Mouse (Mus musculus) urinary bladder, adult 18-20 months (tissue): ENCODE data around the gene Zbed4.
"Not testable (repeated sequence)": the region's sequence is repeated elsewhere in the genome, so short reads cannot be mapped to it uniquely, and the experiment has no call there.

Source experiments
- DNase-seq, 2 experiments: peaks; one replicate each; pipeline ENCODE4 v3.0.0; 2022; ENCODE audit warnings: low spot score in 2 of 2, mixed read lengths in 2 of 2

Gene Zbed4

DNA sequence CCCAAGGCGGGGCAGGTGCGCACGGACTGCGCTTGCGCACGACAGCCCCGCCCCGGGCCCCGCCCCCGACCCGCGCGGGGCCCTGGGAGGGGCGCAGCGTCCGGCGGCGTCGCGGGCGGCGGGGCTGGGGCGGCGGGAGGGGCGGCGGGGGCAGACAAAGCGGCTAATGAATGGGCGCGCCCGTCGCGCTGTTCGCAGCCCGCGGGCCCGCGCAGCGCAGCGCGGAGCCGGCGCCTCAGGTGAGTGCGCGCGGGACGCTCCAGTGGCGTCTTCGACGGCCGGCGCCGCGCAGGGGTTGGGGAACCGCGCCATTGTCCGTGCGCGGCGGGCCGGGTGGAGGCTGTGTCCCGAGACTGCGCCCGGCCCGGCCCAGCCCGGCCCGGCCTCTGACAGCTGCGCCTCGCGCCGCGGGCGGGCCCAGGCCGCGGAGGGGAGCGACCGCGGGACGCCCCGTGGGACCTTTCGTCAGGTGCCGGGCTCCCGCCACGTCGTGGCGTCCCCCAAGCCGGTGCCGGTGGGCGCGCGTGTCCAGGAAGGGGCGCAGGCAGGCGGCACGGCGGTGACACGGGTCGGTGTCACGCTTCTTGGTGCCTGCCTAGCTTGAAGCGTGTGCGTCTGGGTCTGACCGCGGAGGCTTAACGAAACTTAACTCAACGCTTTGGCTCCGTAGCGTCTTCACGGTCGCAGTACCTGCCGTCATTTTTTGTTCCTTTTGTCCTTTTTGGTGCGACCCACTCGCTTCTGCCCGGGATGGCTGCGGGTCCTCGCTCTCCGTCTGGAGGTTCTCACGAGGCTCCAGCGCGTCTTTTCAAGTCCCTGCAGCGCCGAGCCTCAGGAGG is at the start of gene Zbed4:
Zbed4 (plus strand) TSS at position 97 of the 839 bp plus-strand sequence.
- peak; percentile 17 to 61 for DNase-seq

DNA sequence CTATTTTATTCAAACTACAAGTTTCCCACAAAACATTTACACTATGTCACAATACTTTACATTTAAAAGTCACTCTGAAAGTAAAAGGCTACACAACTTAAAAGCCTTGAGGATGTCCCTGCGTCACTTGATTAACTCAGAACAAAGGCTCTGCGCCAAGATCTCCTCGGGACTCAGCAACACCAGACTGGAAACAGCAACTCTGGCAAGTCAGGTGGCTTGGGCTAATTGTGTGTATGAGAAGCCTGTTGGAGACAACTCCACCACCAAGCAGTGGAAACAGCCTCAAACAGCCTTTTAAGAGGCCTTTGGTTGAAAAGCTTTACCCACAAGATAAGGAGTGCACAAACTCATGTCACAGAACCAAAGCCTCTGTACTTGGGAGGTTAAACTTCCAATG is 49.0 kb upstream of the Zbed4 start:
- DNase-seq = no peak

DNA sequence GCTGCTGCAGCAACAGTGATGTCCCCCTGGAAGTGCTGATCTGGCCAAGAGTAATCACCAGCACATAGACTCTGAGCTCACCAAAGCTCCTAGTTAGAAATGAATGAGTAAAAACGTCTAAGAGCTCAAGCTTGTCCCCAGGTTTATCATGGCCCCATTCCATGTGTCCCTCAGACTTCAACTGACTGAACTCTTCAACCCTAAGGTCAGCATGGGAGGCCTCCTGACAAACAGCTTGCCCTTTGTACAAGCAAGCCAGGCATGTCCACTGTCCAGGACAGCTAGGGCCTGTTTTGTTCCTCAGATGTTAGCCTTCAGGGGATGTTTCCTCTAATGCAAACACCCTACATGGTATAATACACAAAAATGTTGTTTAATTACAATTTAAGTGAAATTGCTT is 47.2 kb upstream of the Zbed4 start:
- DNase-seq = no peak

DNA sequence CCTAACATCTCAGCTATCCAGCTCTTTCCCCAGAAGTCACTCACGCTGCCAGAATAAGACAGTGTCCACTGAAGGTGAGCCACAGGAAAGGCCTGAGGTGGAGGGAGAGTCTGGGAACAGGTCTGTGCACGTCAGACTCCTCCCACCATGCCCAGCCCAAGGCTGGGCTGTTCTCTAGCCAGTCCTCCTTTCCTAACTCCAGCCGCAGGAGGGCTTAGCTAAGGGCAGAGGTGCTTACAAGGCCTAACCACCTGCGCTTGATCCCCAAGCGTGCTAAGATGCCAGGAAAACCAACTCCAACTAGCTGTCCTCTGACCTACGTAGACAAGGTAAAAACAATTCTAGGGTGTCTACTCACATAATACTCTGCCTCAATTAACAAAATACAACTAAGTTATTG is 45.1 kb upstream of the Zbed4 start:
- DNase-seq = no peak

DNA sequence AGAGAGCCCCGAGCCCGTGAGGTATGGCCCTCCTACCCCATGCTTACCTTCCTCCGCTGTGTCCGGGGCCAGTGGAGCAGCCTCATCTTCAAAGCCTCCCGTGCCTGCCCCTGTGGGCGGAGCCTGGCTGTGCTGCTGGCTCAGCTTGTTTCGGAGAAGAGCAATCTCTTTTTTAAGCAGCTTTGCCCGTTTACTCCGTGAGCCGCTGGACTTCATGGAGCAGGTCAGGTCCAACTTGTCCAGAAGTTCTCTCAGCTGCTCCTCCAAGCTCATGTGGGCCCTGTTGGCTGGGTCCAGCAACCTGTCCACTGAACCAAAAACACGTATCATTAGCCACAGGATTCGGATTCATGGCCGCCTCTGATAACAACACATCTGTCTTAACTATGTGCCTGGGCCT is 44.5 kb upstream of the Zbed4 start:
- not testable (repeated sequence) for DNase-seq

DNA sequence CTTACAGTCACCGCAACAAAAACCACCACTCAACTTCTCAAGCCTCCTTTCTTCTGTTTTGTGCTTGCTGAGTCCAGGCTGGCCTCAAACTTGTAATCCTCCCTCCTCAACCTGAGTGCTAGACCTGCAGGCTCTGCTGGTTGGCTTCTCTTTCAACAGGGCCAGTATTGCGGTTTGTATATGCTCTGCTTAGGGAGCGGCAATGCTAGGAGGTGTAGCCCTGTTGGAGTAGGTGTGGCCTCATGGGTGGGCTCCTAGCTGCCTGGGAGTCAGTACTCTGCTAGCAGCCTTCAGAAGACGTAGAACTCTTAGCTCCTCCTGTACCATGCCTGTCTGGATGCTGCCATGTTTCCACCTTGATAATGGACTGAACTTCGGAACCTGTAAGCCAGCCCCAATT is 43.3 kb upstream of the Zbed4 start:
- no peak for DNase-seq

DNA sequence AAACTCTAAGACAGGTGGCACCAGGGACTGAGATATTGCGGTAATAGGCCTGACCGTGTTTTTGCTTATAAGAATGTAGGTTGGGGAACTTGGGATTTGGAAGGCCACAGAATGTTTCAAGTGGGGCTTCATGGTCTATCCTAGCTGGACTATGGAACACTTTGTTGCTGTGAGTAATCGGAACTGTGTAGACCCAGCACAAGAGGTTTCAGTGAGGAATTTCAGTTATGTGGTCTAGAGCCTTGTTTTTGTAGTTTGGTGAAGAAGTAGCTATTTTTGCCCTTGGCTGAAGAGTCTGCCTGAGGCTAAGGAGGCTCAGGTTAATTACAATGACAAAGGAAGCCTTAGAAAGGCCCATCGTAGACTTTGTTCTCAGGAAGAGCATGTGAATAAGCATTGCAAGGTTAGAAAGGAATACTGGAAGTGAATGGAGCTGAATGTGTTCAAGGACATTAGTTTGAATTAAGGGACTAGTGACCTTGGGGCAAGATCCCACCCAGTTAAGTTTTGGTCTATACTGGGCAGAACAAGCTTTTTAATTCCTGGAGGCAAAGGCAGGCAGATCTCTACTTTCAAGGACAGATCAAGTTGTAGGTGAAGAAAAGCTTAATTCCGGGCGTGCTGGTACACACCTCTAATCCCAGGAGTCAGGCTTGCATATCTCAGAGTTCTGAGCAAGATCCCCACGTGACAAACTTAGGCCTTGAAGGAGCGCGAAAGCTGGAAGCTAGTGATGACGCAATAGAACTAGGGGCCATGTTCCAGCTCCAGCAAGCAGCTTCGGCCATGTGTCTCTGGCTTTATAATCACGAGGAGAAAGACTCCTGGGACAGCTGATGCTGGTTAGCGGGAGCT is 42.6 kb upstream of the Zbed4 start:
- DNase-seq = no peak

DNA sequence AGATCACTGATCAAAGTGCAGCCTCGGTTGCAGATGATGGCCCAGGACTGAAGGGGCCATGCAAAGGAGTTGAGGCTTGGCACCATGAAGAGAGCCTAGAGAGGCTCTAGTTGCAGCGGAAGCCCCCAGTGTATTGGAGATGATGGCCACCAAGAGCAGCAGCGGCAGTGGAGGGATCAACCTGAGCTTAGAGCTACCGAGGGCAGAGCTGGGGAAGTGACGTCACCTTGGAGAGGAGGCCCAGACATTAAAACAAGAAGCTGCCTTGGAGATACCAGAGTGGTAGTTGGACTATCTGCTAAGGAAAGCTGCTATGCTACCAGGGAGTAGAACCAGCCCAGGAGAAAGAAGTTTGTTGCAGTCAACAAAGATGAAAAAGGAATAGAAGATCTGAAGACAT is 41.6 kb upstream of the Zbed4 start:
- DNase-seq = no peak

DNA sequence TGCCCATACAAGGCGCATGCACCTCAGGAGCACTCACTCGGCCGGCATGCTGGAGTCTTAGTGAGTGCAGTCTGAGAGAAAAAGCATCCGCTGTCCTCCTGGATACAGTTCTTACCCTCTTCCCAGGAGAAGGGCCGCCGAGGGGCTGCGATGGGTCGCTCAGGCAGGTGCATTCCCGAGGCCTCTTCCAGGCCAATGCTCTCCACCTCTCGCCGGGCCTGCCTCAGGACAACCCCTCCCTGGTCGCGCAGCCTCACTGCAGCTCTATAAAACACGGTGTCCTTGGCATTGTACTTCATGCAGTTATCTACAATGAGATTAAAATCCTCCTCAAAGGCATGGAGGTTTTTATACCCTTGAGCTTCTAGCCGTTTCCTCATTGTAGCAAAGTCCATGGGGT is 39.0 kb upstream of the Zbed4 start:
- DNase-seq = no peak

DNA sequence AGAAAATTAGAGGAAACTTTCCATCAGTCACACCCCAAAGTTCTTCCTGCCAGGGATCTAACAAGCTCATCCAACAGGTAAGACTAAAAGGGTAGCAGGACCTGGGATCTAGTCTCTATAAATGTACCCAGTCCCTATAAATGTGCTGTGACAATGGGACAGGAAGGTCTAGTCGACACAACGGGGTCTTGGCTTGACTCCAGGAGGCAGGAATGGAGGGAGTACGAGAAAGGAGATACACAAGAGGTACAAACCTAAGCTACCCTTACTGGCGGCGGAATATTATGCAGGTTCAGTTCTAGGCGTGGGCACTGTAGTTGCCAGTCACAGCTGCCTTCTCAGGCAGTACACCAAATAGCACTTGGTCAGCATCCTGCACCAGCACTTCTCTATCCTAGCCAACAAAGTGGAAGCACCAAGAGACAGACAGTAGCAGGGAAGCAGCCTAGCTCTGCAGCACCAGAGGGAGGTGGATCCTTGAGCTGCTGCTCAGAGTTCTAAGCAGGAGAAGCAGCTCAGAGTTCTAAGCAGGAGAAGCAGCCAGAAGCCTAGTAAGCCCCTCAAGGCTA is 37.4 kb upstream of the Zbed4 start:
- DNase-seq = no peak

DNA sequence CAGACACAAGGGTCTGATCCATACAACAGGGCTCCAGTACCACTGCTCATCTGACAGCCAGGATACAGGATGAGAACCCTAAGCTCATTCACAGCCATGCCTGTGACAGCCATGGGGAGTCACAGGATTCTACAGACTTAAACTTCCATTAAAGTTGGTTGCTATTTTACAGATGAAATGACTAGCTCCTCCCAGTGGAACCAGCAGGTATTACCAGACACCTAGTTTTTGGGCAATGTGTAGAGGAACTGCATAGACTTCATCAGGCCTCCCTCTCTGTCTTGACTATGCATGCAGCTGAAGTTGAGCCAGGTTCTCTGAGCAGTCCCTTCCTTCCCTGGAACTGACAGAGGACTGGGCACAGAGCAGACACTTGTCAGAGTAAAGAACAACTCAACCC is 35.1 kb upstream of the Zbed4 start:
- DNase-seq = no peak

DNA sequence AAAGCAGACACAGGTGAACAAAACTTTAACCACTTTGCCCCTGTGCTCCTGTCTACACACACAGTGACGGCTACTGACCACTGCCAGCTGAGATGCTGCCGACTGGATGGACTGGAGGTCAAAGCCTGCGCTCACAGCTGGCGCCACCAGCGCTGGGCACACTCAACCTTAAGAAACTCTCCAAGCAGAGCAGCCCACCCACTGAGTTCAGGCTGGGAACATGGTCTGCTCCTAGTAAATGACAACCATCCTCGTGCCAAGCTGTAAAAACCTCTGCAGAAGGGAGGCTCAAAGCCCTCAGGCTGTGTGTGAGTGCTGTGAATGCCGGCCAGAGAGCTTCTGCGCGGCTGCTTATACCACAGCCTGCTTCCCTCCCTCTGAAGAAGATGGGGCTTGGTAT is 34.2 kb upstream of the Zbed4 start:
- DNase-seq = no peak

DNA sequence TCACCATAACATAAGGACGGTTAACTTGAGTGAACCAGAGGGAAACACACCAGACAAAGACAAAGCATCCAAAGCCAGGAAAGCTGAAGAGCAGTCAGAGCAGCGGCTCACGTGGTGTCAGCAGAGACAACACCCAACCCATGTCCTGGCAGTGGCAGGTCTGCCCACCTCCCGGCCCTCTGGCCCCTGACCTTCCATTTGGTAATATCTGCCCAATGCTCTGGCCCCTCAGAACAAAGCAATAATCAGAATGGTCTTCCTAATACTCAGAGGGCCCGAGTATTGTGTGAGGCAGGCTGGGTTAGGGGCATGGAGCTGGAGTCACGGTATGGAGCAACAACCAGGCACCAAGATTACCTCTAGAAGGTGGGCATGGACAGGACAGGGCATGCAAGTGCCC is 28.3 kb upstream of the Zbed4 start:
- DNase-seq = no peak

DNA sequence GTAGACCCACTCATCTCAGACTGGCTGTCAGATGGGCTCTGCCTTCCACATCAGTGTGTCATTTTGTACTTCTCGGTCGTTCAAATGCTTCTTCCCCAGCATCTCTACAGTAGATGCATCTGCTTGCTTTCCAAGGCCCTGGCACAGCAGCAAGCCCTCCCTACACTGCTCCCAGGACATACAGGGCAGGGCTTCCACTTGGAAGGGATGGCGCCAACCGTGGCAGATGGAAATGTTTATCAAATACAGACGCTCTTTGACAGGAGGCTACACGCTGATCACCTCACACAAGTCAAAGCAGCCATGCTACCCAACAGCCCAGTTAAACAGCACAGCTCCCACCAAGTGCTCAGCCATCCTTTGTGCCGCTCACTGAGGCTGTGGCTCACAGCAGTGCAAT is 27.1 kb upstream of the Zbed4 start:
- DNase-seq = no peak

DNA sequence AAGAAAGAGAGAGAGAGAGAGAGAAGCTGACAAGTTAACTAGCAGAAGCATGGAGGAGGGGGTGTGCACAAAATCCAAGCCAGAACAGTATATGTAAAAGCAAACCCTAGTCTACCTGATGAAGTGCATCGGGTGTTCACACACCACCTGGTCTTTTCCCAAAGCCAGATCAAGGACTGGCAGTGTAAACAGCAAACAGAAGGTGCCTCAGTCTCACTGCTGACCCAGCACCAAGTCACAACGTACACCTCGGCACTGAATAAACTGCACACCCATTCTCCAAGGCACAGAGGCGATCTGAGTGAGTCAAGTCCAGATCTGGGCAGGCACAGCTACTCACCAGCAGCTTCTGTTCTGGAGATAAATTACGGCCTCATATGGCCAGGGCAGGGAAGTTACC is 26.4 kb upstream of the Zbed4 start:
- DNase-seq = no peak

DNA sequence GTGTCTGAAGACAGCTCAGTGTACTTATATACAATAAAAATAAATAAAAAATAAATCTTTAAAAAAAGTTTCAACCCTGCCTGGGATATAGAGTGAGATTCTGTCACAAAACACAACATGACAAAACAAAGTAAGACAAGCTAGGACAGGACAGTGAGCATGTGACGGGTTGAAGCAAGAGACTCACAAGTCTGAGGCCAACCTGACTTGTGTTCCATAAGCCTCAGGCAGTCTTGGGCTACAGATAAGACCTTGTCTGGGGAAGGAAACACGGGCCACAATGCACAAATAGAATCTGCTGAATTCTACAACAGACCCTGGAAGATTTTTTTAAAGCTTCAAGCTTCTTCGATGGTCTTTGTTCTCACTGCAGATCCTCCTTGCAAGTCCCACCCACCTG is 24.3 kb upstream of the Zbed4 start:
- no peak for DNase-seq

DNA sequence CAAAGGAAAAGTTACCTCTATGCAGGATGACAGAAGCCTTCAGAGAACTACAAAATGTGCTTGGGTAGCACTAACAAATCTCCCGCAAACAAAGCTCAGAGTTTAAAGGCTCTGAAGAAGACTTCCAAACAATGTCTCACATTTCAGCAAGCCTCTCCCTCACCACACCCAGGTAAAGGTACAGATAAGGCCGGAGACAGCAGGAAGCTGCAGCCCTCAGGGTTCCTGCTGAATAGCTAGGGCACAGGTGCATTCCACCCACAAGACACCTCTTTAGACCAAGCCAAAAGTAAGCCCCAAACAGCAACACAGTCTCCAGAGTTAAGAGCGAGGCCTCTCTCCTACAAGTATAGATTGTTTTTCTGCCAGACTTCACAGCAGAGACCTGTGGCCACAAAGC is 20.7 kb upstream of the Zbed4 start:
- no peak for DNase-seq

DNA sequence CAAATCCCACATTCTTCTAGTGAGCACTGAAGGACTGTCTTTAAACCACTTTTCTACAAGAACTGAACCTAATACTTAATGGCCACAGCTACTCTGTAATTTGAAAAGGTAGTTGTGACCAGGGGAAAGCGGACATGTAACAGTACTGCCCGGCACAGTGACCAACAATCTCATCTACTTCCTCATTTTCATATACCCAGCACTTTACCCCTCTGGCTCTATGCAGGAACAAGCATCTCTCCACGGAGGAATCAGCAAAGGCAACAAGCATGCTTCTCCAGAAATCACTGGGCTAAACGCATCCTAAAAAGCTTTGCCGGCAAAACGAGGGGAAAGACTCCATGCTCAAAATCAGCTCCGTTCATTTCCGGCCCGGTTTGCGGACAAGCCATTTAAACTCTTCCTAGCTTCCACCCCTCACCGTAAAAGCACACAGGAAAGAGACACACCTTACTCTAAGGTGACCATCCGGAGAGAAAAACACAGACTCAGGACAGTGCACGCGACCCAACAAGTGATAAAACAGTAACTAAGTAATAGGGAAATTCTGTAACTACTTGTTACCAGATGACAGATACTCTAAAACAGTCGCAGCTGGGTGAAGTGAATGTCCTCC is 18.9 kb upstream of the Zbed4 start:
- DNase-seq = no peak

DNA sequence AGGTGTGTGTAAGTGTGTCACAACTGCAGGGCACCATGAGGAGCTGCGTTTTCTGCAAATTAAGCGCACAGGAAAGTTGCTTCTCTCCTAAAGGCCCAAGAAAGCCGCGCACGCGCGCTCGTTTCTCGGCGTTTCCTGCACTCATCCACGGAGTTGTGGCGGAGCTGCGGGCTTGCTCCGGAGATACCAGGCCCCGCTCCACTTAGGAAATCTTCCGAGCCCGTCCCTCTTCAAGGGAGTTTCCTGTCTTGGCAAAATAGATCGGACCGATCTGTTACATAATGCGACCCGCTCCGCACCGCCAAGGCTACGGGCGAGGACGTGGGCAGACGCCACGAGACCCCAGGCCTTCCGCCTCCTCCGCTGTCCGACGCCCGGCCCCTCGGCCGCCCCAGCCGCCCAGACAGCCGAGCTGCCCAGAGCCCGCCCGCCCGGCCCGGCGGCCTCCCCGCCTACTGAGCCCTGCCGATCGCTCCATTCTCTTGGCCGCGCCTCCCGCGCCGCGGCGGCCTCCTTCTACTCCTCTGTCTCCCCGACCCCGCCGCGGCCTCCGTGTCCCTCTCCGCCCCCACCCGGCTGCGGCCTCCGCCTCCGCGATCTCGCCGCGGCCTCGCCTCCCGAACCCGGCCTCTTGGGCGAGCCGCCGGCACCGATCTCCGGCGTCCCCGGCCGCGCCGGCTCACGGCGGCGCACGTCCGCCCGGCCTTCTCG is 18.3 kb upstream of the Zbed4 start:
- peak; percentile 49 to 65 for DNase-seq

DNA sequence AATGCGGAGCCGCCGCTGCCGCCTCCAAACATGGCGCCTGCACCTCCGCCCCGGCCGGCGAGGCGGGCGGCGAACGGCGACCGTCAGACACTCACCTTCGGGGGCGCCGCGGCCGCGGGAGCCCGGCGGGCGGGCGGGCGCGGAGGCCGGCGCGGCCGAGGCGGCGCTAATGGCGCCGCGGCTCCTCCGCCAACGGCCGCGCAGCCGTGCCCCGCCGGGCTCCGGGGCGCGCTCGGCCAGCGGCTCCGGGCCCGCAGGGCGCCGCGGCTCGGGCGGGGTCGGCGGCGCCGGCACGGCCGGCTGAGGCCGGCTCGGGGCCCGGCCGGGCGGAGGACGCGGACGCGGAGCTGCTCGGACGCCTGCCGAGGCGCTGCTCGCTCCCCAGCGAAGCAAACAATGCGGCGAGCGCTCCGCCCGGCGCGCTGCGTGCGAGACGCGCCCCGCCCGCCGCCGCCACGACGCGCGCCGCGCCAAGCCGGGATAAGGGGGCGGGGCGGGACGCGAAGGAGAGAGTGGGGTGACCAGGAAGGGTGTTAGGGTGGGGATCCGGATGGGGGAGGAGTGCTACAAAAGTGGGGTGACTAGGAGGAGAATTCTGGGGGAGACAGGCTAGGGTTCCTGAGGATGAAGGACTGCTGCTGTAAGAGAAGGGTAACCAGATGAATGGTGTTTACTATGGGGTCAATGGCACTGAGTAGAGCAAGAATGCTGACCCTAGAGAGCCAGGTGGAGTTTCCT is 17.5 kb upstream of the Zbed4 start, which contains the start of gene Brd1:
Brd1 (minus strand) TSS at position 400 of the 738 bp plus-strand sequence.
- DNase-seq = peak; percentile 76

DNA sequence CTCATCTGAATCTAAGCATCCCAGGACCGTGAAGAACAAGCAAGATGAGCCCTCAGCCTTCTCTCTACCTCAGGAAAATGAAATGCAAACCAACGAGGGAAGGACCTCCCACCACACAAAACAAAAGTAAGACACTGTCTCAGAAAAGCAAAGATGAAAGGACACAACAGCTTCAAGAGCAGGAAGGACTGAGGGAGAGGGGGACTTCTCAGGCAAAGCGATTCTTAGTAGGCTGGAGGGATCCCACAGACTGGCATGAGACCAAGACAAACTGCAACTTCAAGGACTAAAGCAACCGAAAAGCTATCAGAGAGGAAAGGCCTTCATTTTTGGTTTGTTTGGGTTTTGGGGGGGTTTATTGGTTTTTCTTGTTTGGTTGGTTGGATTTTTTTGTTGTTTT is 15.3 kb upstream of the Zbed4 start:
- DNase-seq = no peak
